Mouse (Mus musculus): ENCODE results near the gene Asrgl1.

DNA sequence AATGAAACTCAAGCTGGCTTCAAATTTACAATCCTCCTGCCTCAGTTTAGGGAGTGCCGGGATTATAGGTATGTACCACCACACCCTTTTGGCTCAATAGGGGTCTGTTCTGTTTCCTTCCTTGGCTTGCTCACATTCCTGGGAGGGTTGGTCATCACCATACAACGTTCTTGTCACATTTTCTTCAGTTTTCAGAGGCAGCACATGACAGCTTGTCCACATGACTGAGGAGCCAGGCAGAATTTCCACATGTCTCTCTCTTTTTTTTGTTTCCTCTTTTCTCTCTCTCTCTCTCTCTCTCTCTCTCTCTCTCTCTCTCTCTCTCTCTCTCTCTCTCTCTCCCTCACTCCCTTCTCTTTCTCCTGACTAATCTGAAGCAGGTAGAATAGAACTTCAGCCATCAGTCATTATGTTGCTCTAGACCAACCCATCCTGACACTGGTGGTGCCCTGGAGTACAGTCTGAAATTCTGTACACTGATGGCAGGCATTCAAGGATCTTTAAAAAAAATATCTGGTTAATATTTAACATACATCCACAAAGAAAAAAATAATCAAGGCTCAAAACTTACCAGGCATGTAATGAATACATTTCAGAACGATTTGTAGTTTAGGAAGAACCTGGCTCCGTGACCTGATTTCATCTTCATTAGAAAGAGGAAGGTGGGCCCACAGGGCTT, 58.3 kb downstream of the Asrgl1 start:
- TF ChIP-seq POLR2A (IDR thresholded peaks at IDR 0.05; ENCODE audit: insufficient read length, low read depth): no peak
- no peak for TF ChIP-seq TCF3 (IDR thresholded peaks at IDR 0.05; ENCODE audit: insufficient read length, low read depth)
- no peak for TF ChIP-seq MAX (IDR thresholded peaks at IDR 0.05; ENCODE audit: low read depth)
- TF ChIP-seq USF1 (IDR thresholded peaks at IDR 0.05; ENCODE audit: low read depth): peak; percentile 72
- TF ChIP-seq E2F4 (IDR thresholded peaks at IDR 0.05; ENCODE audit: insufficient read depth): no peak
- TF ChIP-seq TCF12 (IDR thresholded peaks at IDR 0.05; ENCODE audit: insufficient read depth, poor library complexity, severe bottlenecking): no peak
- TF ChIP-seq MYOG (IDR thresholded peaks at IDR 0.05; ENCODE audit: control insufficient read depth in 1 of 3, insufficient read depth in 1 of 3, insufficient read length in 2 of 3, low read depth in 2 of 3): no peak
- no peak for TF ChIP-seq POLR2AphosphoS2 (IDR thresholded peaks at IDR 0.05; ENCODE audit: insufficient read length, low read depth)
- no peak for TF ChIP-seq CEBPB (IDR thresholded peaks at IDR 0.05; ENCODE audit: insufficient read depth, poor library complexity, severe bottlenecking)
- no peak for TF ChIP-seq REST (IDR thresholded peaks at IDR 0.05; ENCODE audit: insufficient read depth, insufficient read length)
- TF ChIP-seq MYOD1 (IDR thresholded peaks at IDR 0.05; ENCODE audit: control insufficient read depth in 1 of 3, insufficient read length in 2 of 3, low read depth in 2 of 3): no peak
